Comparison of ENCODE assay signal across 8 mouse cellular contexts in the genomic region with DNA sequence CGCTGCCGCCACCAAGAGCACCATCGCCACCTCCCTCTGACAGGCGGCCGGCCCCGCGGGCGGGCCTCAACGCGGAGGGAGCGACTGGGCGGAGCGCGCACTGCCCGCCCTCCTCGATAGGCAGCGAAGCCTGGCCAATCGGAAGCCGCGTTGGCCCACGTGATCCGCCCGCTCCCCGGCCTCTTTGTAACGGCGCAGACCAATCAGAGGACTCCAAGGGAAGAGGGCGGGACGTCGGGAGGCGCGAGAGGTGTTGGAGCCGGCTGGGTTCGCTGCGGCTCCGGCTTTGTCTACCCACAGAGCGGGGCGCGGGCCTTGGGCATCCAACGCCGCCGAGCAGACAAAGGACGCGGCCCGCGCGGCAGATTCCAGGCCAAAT. TPM values are rescaled to one million over a fixed set of nuclear protein-coding genes. Genes with fewer than 3 reads are reported as not detected.
DNase-seq lines count a peak whose midpoint lies in the region; ATAC-seq and TF ChIP-seq lines count a peak whose summit lies in the region.

Megf9 (minus strand) TSS at position 105 of the 379 bp plus-strand sequence.

- H3K4me2 ChIP-seq in forebrain, embryonic 11.5 days (ENCODE audit: low read depth, low read length, severe bottlenecking): peak within 1 kb of the TSS; percentile 83
- peak within 1 kb of the TSS; percentile 83 for H3K4me2 ChIP-seq in heart, embryonic 15.5 days
- peak within 1 kb of the TSS; percentile 98 for H3K4me2 ChIP-seq in liver, embryonic 12.5 days

- no peak for TF ChIP-seq CTCF in E14TG2a.4 (conservative IDR thresholded peaks at IDR 0.05; ENCODE audit: low read length)

- H3K9me3 ChIP-seq in E14TG2a.4 (ENCODE audit: low read length): no peaks in the 10 kb centered on the region; the same call in 1 of the 2 replicates
- H3K9me3 ChIP-seq in forebrain, embryonic 11.5 days (ENCODE audit: control insufficient read depth, low read length): no peaks in the 10 kb centered on the region
- H3K9me3 ChIP-seq in heart, embryonic 15.5 days (replicated peaks): no peaks in the 10 kb centered on the region
- H3K9me3 ChIP-seq in liver, embryonic 12.5 days (replicated peaks): no peaks in the 10 kb centered on the region

- peak within 1 kb of the TSS; percentile 98 for H3K27ac ChIP-seq in forebrain, embryonic 11.5 days (ENCODE audit: low read depth, low read length)
- peak within 1 kb of the TSS; percentile 94 for H3K27ac ChIP-seq in heart, embryonic 15.5 days
- H3K27ac ChIP-seq in liver, embryonic 12.5 days: peak within 1 kb of the TSS; percentile 69

- H3K36me3 ChIP-seq in E14TG2a.4 (ENCODE audit: insufficient read depth, low read length): no peaks in the 10 kb centered on the region
- H3K36me3 ChIP-seq in forebrain, embryonic 11.5 days (ENCODE audit: control insufficient read depth, insufficient read depth, low read length): no peaks in the 10 kb centered on the region
- no peaks in the 10 kb centered on the region for H3K36me3 ChIP-seq in heart, embryonic 15.5 days
- no peaks in the 10 kb centered on the region for H3K36me3 ChIP-seq in liver, embryonic 12.5 days
- no peaks in the 10 kb centered on the region for H3K36me3 ChIP-seq in splenic B cell, adult 2 months (ENCODE audit: control insufficient read depth, insufficient read depth, low read length, poor library complexity, severe bottlenecking)

- peak within 1 kb of the TSS; percentile 90 for H3K4me3 ChIP-seq in E14TG2a.4 (replicated peaks; ENCODE audit: low read length)
- peak within 1 kb of the TSS; percentile 90 for H3K4me3 ChIP-seq in forebrain, embryonic 11.5 days (ENCODE audit: low read depth, low read length)
- peak within 1 kb of the TSS; percentile 96 for H3K4me3 ChIP-seq in heart, embryonic 15.5 days
- H3K4me3 ChIP-seq in liver, embryonic 12.5 days: peak within 1 kb of the TSS; percentile 91

- peak within 1 kb of the TSS; percentile 98 for H3K9ac ChIP-seq in forebrain, embryonic 11.5 days (ENCODE audit: low read length)
- H3K9ac ChIP-seq in heart, embryonic 15.5 days: peak within 1 kb of the TSS; percentile 94
- peak within 1 kb of the TSS; percentile 91 for H3K9ac ChIP-seq in liver, embryonic 12.5 days

- peak; percentile 94 for DNase-seq in c-Kit-positive CD71-positive TER-119-negative erythroid progenitor cells, embryonic 14.5 days (ENCODE audit: low read depth)
- DNase-seq in forebrain, embryonic 11.5 days (ENCODE audit: low spot score): peak; percentile 98
- DNase-seq in kidney, postnatal 14 days: peak; percentile 99
- DNase-seq in naive thymus-derived CD4-positive, alpha-beta T cell, adult 2 months (ENCODE audit: low read depth): peak; percentile 98
- DNase-seq in splenic B cell, adult 2 months (ENCODE audit: low read depth, low spot score): peak; percentile 98

- peak; percentile 98 for ATAC-seq in forebrain, embryonic 11.5 days (replicated peaks; ENCODE audit: low FRiP score)
- ATAC-seq in heart, embryonic 15.5 days (replicated peaks; ENCODE audit: insufficient number of reproducible peaks, insufficient read depth, low FRiP score, low read depth): peak; percentile 99
- ATAC-seq in liver, embryonic 12.5 days: peak; percentile 97

- peaks cover 31% of the 10 kb centered on the region for H3K4me1 ChIP-seq in E14TG2a.4 (replicated peaks; ENCODE audit: low read depth, low read length)
- peaks cover 11% of the 10 kb centered on the region; the same call in 1 of the 2 replicates for H3K4me1 ChIP-seq in forebrain, embryonic 11.5 days (replicated peaks; ENCODE audit: control insufficient read depth, insufficient read depth, low read length)
- peaks cover 18% of the 10 kb centered on the region for H3K4me1 ChIP-seq in heart, embryonic 15.5 days (replicated peaks)
- H3K4me1 ChIP-seq in liver, embryonic 12.5 days: peaks cover 43% of the 10 kb centered on the region

- WGBS in forebrain, embryonic 11.5 days: under 1% methylated on average over 44 of the region's 46 CpGs
- WGBS in heart, embryonic 15.5 days: under 1% methylated on average over 46 of the region's 46 CpGs
- under 1% methylated on average over 44 of the region's 46 CpGs for WGBS in liver, embryonic 12.5 days (ENCODE audit: insufficient replicate concordance)

- H3K27me3 ChIP-seq in E14TG2a.4 (ENCODE audit: insufficient read depth, low read length): peaks cover 35% of the 10 kb centered on the region
- H3K27me3 ChIP-seq in forebrain, embryonic 11.5 days (ENCODE audit: control insufficient read depth, insufficient read depth, low read length): no peaks in the 10 kb centered on the region
- no peaks in the 10 kb centered on the region for H3K27me3 ChIP-seq in heart, embryonic 15.5 days
- H3K27me3 ChIP-seq in liver, embryonic 12.5 days (replicated peaks): no peaks in the 10 kb centered on the region
- no peaks in the 10 kb centered on the region for H3K27me3 ChIP-seq in splenic B cell, adult 2 months (ENCODE audit: control insufficient read depth, insufficient read depth, low read length, poor library complexity, severe bottlenecking)

RNA-seq across cellular contexts. Expression of gene Megf9, which starts in this region (rescaled TPM):
- polyA plus RNA-seq in forebrain, embryonic 11.5 days (2014; fragmentation: Nextera tagmentation; extraction: Ambion mirVana): 28.2 and 29.3 TPM in 2 replicates
- 3.5 and 5.5 TPM in 2 replicates for polyA plus RNA-seq in heart, embryonic 15.5 days (2015; fragmentation: Nextera tagmentation; extraction: Ambion mirVana)
- polyA plus RNA-seq in liver, embryonic 12.5 days (2016; fragmentation: Nextera tagmentation; extraction: Ambion mirVana): 3.7 and 4.7 TPM in 2 replicates

Comparison
In these comparisons a context has a peak if more than half of its experiments do, and no peak if none do; other contexts are left out.
1. Peak in every context shown above with its lines: DNase-seq, ATAC-seq, H3K4me3 ChIP-seq and H3K27ac ChIP-seq.